Mouse (Mus musculus): ENCODE measurements at regions not wholly inside any gene's neighbourhood (a gene's known extent, or its start where the extent isn't known, plus 50 kb on each side); places are given as distances from the start of the nearest gene placed in this dataset.
A peak's percentile ranks its signal among the peaks of the same experiment; 100 is the strongest.

- DNase-seq (ENCODE audit: low spot score in 2 of 2), result peak; percentile 67 to 69
These were observed 169.2 kb upstream of the Map3k1 start for GRCm38 (mm10) chr13:111977769-111978674.

- no peak for DNase-seq (ENCODE audit: low spot score in 2 of 2)
These were observed 169.9 kb upstream of the Map3k1 start for GRCm38 (mm10) chr13:111978675-111979020.

- DNase-seq (ENCODE audit: low spot score in 2 of 2), result peak in 1 of 2 experiments; percentile 43
These were observed 170.8 kb upstream of the Map3k1 start for GRCm38 (mm10) chr13:111979428-111980204.

GRCm38 (mm10) chr13:111980205-111980595, 171.4 kb upstream of the Map3k1 start:
- DNase-seq (ENCODE audit: low spot score in 2 of 2), result no peak

- no peak for DNase-seq (ENCODE audit: low spot score in 2 of 2)
These were observed 172.3 kb upstream of the Map3k1 start for GRCm38 (mm10) chr13:111981103-111981502.

- peak; percentile 55 to 62 for DNase-seq (ENCODE audit: low spot score in 2 of 2)
These were observed 174.1 kb upstream of the Map3k1 start for GRCm38 (mm10) chr13:111982796-111983460.

GRCm38 (mm10) chr13:111984081-111984574, 175.3 kb upstream of the Map3k1 start:
- DNase-seq (ENCODE audit: low spot score in 2 of 2), result peak; percentile 66 to 70

- DNase-seq (ENCODE audit: low spot score in 2 of 2), result no peak
These were observed 176.6 kb upstream of the Map3k1 start for GRCm38 (mm10) chr13:111985406-111985805.

- no peak for DNase-seq (ENCODE audit: low spot score in 2 of 2)
These were observed 177.9 kb upstream of the Map3k1 start for GRCm38 (mm10) chr13:111986681-111987080.

GRCm38 (mm10) chr13:111987420-111987819, 178.6 kb upstream of the Map3k1 start:
- no peak for DNase-seq (ENCODE audit: low spot score in 2 of 2)

GRCm38 (mm10) chr13:111990913-111991534, 182.2 kb upstream of the Map3k1 start:
- no peak for DNase-seq (ENCODE audit: low spot score in 2 of 2)

- DNase-seq (ENCODE audit: low spot score in 2 of 2), result no peak
These were observed 183.5 kb upstream of the Map3k1 start for GRCm38 (mm10) chr13:111992075-111992847.

GRCm38 (mm10) chr13:111994862-111995490, 186.2 kb upstream of the Map3k1 start:
- DNase-seq (ENCODE audit: low spot score in 2 of 2), result no peak

GRCm38 (mm10) chr13:111995716-111996115, 186.9 kb upstream of the Map3k1 start:
- no peak for DNase-seq (ENCODE audit: low spot score in 2 of 2)

GRCm38 (mm10) chr13:111996910-111997309, 188.1 kb upstream of the Map3k1 start:
- DNase-seq (ENCODE audit: low spot score in 2 of 2), result no peak

GRCm38 (mm10) chr13:111997980-111998945, 189.5 kb upstream of the Map3k1 start:
- no peak for DNase-seq (ENCODE audit: low spot score in 2 of 2)

GRCm38 (mm10) chr13:111999647-112000292, 191.0 kb upstream of the Map3k1 start:
- DNase-seq (ENCODE audit: low spot score in 2 of 2), result no peak

GRCm38 (mm10) chr13:112000293-112000665, 191.5 kb upstream of the Map3k1 start:
- no peak for DNase-seq (ENCODE audit: low spot score in 2 of 2)

GRCm38 (mm10) chr13:112000696-112001095, 191.9 kb upstream of the Map3k1 start:
- DNase-seq (ENCODE audit: low spot score in 2 of 2), result peak in 1 of 2 experiments; percentile 27

All from spleen, postnatal 36 days (tissue).